Mouse (Mus musculus) bone marrow macrophage, adult 2 months (primary cell): ENCODE results near the gene Cttnbp2nl.

Source experiments
- CTCF ChIP-seq: IDR thresholded peaks from 2 replicates; pipeline ENCODE4 v1.5.1; 2012; ENCODE audit warnings: low read depth, mild to moderate bottlenecking, low read length, moderate library complexity
- POLR2A ChIP-seq: IDR thresholded peaks from 2 replicates; pipeline ENCODE4 v1.6.1; 2012; ENCODE audit warnings: mild to moderate bottlenecking, low read depth, low read length, borderline replicate concordance

- no peak for TF ChIP-seq POLR2A
- no peak for TF ChIP-seq CTCF
These were observed 2.7 kb upstream of the Cttnbp2nl start for GRCm38 (mm10) chr3:105055666-105056065.
